Mouse (Mus musculus): ENCODE data around the gene Gm3376. TPM values are rescaled to one million over a fixed set of nuclear protein-coding genes. Genes with fewer than 3 reads are reported as not detected.
"Not testable (repeated sequence)": the region's sequence is repeated elsewhere in the genome, so short reads cannot be mapped to it uniquely, and the experiment has no call there.

Gm3376 gene
- not detected in 2 replicates for polyA plus RNA-seq (2014; fragmentation: Nextera tagmentation; extraction: Ambion mirVana)

GRCm38 (mm10) chrY:3771373-3771772, at the start of gene Gm3376:
TSS of gene Gm3376 (plus strand) at chrY:3771673.
- no CpG with 5 or more reads among the region's 9 CpGs for WGBS
- H3K27me3 ChIP-seq (ENCODE audit: control insufficient read depth, insufficient read depth, low read length); H3K27ac ChIP-seq (replicated peaks; ENCODE audit: low read depth, low read length); H3K4me1 ChIP-seq (ENCODE audit: control insufficient read depth, insufficient read depth, low read length); H3K4me2 ChIP-seq (ENCODE audit: low read length); ATAC-seq (ENCODE audit: low FRiP score, low TSS enrichment); H3K4me3 ChIP-seq (replicated peaks; ENCODE audit: low read depth, low read length); H3K9ac ChIP-seq (replicated peaks; ENCODE audit: low read length); DNase-seq; H3K36me3 ChIP-seq (ENCODE audit: control insufficient read depth, insufficient read depth, low read length); H3K9me3 ChIP-seq (ENCODE audit: control insufficient read depth, low read length): not testable (repeated sequence)
